Mouse (Mus musculus) bone marrow, adult 2 months (tissue): Measurements from ENCODE around the gene Casc3.

Source experiments
- CTCF ChIP-seq: fragments of 200-500 bp; IDR thresholded peaks from 2 replicates; pipeline ENCODE4 v1.5.1; 2011; ENCODE audit warnings: low read length, control low read depth; ENCODE audit not compliant: control insufficient read depth, insufficient read depth
- POLR2A ChIP-seq: fragments of 200-500 bp; IDR thresholded peaks from 2 replicates; pipeline ENCODE4 v1.6.1; 2011; ENCODE audit warnings: low read depth, mild to moderate bottlenecking, control low read depth, low read length, borderline replicate concordance; ENCODE audit not compliant: control insufficient read depth

GRCm38 (mm10) chr11:98772667-98773171, 32.0 kb upstream of the Casc3 start:
- TF ChIP-seq POLR2A (no peak), CTCF (no peak)
